Mouse (Mus musculus) lung, postnatal 0 days (tissue): Measurements from ENCODE around the gene Glt6d1.

Source experiments
- CTCF ChIP-seq: IDR thresholded peaks from 2 replicates; pipeline ENCODE4 v1.5.1; 2016; ENCODE audit warnings: antibody characterized with exemption, mild to moderate bottlenecking
- EP300 ChIP-seq: IDR thresholded peaks from 2 replicates; pipeline ENCODE4 v1.6.1; 2016; ENCODE audit warnings: antibody characterized with exemption, mild to moderate bottlenecking, control low read depth

DNA sequence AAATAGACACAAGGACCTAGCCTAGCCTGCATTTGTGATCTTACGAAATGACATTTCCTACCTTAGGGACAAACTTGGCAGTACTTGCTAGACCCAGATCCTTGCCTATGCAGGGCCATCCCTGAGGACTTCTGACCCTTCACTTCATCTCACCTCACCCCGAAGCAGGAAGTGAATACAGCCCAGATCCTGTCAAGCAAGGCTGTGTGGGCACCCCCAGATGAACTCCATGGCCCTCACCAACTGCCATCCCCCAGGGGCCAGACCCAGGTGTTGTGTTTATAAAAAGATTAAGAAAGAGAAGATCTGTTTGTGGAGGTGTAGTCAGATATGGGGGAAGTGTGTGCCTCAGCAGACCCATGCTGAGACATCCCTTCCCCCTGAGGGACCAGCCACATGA lies 41.0 kb downstream of the Glt6d1 start:
- TF ChIP-seq EP300: no peak
- no peak for TF ChIP-seq CTCF
